Mouse (Mus musculus): ENCODE data around the gene Tprgl.

Gene Tprgl

DNA sequence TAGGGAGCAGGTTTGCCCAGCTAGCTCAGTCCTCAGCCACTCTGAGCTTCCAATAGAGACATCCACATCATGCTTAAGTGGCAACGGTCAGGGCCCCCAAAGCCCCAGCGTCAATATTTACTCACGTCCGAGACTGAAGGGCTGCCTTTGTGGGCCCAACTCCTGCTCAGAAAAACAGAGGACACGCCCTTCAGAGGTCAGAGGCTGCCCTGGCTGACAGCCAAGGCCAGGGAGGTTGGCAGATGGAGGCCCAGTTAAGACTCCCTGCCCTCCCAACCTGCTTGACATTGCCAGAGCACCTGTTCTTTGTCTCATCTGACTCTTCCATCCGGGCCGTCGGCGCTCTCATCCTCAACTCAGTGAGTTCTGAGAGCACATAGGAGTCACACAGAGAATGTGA lies 41.7 kb downstream of the Tprgl start:
- no peak for DNase-seq (ENCODE audit: low read depth, low spot score)

DNA sequence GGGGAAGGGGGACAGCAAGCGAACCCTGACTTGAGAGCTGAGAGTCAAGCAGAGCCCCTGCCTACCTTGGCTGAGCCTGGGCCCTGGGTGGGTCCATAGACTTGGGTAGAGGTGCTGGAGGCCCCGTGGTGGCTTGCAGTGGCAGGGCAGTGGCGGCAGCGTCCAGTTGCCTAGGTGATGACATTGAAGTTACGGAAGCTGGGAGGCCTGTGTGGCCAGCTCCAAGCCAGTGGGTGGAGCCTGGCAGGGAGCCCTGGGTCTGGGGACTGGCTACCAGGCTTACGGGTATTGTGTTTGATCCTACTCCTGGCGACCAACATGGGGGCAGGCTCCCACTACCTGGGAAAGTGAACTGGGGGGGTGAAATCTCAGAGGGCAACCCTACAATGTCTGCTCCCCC lies 44.0 kb downstream of the Tprgl start:
- DNase-seq (ENCODE audit: low read depth, low spot score), result no peak

DNA sequence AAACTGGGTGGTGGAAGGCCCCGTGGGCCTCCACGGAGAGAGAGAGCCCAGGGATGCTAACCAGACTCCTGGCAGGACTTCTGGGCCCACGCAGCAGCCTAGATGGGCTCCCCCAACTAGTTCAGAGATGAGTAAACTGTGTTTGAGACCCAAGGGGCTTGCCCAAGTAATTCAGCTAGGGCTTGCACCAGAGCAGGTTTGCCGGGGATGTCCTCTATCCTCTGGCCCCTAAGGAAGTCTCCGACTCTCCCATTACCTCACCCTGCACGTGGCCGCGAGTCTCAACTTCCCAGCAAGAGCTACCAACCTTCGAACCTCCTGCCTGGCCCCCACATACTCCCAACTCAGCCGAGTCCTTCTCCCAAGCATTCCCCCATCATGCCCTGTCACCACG lies 50.6 kb downstream of the Tprgl start:
- DNase-seq (ENCODE audit: low read depth, low spot score), result no peak

DNA sequence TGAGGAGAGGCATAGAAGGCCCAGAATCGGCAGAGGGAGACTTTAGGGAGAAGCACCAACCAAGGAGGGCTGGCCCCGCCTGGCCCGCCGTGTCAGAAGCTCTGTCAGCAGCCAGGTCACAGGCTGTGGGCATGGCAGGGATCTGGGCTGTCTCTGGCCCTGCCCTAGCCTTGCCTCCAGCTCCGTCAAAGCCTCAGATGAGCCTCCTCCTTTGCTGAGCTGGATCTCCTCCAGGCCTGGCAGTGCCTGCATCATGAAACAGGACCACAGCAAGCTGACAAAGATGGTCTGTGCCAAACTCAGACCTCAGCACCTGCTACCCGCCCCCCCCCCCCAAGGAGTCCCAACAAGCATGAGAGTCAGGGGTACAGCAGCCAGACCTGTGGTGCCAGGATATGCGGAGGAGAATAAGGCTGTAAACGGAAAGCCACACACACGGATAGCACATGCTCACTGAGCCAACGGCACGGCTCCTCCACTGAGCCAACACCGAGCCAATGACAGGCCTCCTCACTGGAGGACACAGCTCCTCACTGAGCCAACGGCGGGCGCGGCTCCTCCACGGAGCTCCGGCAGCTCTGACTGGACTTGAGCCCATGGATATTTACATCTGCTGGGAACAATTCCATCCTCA lies 51.1 kb downstream of the Tprgl start:
- DNase-seq (ENCODE audit: low read depth, low spot score), result no peak

Measured in CD4-positive, CD25-positive, alpha-beta regulatory T cell, adult 2 months (primary cell).